ENCODE assay signal across 8 mouse cellular contexts in the genomic region with DNA sequence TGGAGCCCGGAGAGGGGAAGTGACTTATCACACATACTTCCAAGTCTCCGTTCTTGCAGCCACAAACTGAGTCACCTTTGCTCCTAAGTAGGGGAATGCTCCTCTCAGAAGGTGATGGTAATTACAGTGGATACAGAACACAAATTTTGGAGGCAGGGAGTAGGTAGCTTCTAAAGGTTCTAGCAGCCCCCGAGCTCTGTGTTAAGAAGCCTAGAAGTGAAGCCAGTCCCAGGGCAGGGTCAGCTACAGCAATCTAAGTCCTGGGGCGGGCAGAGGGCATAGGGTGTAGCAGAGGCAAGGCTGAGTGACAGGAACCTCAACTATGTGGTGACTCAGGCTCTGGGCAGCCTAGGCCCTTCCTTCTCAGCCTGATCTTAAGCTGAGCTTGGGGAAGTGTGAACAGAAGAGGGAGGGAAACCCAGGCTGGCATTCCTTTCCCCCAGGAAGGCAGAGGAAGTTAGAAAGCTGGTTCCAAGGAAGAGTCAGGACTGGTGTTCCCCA. TPM values are rescaled to one million over a fixed set of nuclear protein-coding genes. Genes with fewer than 3 reads are reported as not detected.
A peak's percentile ranks its signal among the peaks of the same experiment; 100 is the strongest.
DNase-seq lines count a peak whose midpoint lies in the region; ATAC-seq and TF ChIP-seq lines count a peak whose summit lies in the region.

No protein-coding gene starts in this region.

- H3K9ac ChIP-seq in CH12.LX (ENCODE audit: insufficient read depth, low read depth) = no peak overlapping the region
- no peak overlapping the region for H3K9ac ChIP-seq in lung, embryonic 16.5 days (ENCODE audit: low read length)

- DNase-seq in frontal cortex, postnatal 14 days (ENCODE audit: low spot score in 2 of 2) = no peak
- DNase-seq in CH12.LX (ENCODE audit: extremely low read depth) = no peak
- DNase-seq in left cerebral cortex, postnatal 36 days (ENCODE audit: low spot score in 2 of 2) = no peak
- DNase-seq in cerebellum, adult 2 months = no peak
- DNase-seq in kidney, postnatal 4 days = no peak

- H3K9me3 ChIP-seq in CH12.LX (replicated peaks; ENCODE audit: low read length) = no peaks in the 10 kb centered on the region
- H3K9me3 ChIP-seq in lung, embryonic 16.5 days (ENCODE audit: control insufficient read depth, low read length) = no peaks in the 10 kb centered on the region

- peaks cover under 1% of the 10 kb centered on the region for H3K27me3 ChIP-seq in CH12.LX (replicated peaks)
- no peaks in the 10 kb centered on the region for H3K27me3 ChIP-seq in lung, embryonic 16.5 days (ENCODE audit: control insufficient read depth, insufficient read depth, low read depth, low read length)
- H3K27me3 ChIP-seq in cerebellum, adult 2 months (ENCODE audit: control insufficient read depth, insufficient read depth, low read length) = no peaks in the 10 kb centered on the region

- ATAC-seq in frontal cortex, adult (ENCODE audit: low TSS enrichment) = peak; percentile 29; the same call in 1 of the 2 replicates
- peak; percentile 54 for ATAC-seq in granulocyte monocyte progenitor cell, adult 5-6 weeks (replicated peaks; ENCODE audit: poor library complexity, severe bottlenecking)
- peak; percentile 53 for ATAC-seq in lung, embryonic 16.5 days (ENCODE audit: low read depth)

- H3K27ac ChIP-seq in CH12.LX (ENCODE audit: insufficient read depth, low read depth) = 0 out of 2 replicates have a peak overlapping the region, but pooled peaks have one; percentile 28
- H3K27ac ChIP-seq in lung, embryonic 16.5 days (ENCODE audit: low read length) = peak overlapping the region; percentile 64
- H3K27ac ChIP-seq in cerebellum, adult 2 months (ENCODE audit: insufficient read depth, low read length) = no peak overlapping the region

- TF ChIP-seq RAD21 in CH12.LX (IDR thresholded peaks at IDR 0.05; ENCODE audit: low read depth, low read length) = no peak

- no peaks in the 10 kb centered on the region for H3K79me2 ChIP-seq in CH12.LX (replicated peaks; ENCODE audit: control insufficient read depth, extremely low read depth, insufficient read depth, poor library complexity, severe bottlenecking)

- dilution Hi-C loops in CH12.LX (cut with MboI; ENCODE audit: extremely low pct_ligation_motif_present, extremely low pct_unique_long_range_greater_than_20kb, low sequenced_read_pairs) = no loop called here

- 18% methylated on average over 4 of the region's 4 CpGs for WGBS in lung, embryonic 16.5 days
- 61% methylated on average over 4 of the region's 4 CpGs for WGBS in cerebellum, adult 2 months

- no peak for TF ChIP-seq EP300 in CH12.LX (IDR thresholded peaks at IDR 0.05; ENCODE audit: low read length)

- peaks cover 31 to 78% of the 10 kb centered on the region in 2 experiments for H3K4me1 ChIP-seq in CH12.LX (ENCODE audit: control insufficient read depth in 1 of 2, insufficient read depth in 2 of 2)
- H3K4me1 ChIP-seq in lung, embryonic 16.5 days (replicated peaks; ENCODE audit: control insufficient read depth, insufficient read depth, low read length) = peaks cover 49% of the 10 kb centered on the region
- H3K4me1 ChIP-seq in cerebellum, adult 2 months (ENCODE audit: control insufficient read depth, insufficient read depth, low read length) = no peaks in the 10 kb centered on the region; the same call in 1 of the 2 replicates

- no peak overlapping the region for H3K4me3 ChIP-seq in CH12.LX (replicated peaks in 1 of 3; ENCODE audit: low read depth in 2 of 3, low read length in 2 of 3, poor library complexity in 1 of 3)
- no peak overlapping the region for H3K4me3 ChIP-seq in lung, embryonic 16.5 days (ENCODE audit: low read length)
- no peak overlapping the region for H3K4me3 ChIP-seq in cerebellum, adult 2 months (replicated peaks; ENCODE audit: insufficient read depth, low read depth, low read length)

- TF ChIP-seq CTCF in CH12.LX (conservative IDR thresholded peaks at IDR 0.05 in 1 of 2, IDR thresholded peaks at IDR 0.05 in 1 of 2; ENCODE audit: low read depth in 2 of 2, low read length in 2 of 2) = no peak
- TF ChIP-seq CTCF in cerebellum, adult 2 months (IDR thresholded peaks at IDR 0.05; ENCODE audit: borderline replicate concordance, insufficient read depth, low read depth, low read length) = no peak

- H3K36me3 ChIP-seq in CH12.LX (replicated peaks in 1 of 2; ENCODE audit: control insufficient read depth in 1 of 2, insufficient read depth in 1 of 2, low read length in 1 of 2) = peaks cover 23 to 41% of the 10 kb centered on the region in 2 experiments
- peaks cover 14% of the 10 kb centered on the region for H3K36me3 ChIP-seq in lung, embryonic 16.5 days (ENCODE audit: control insufficient read depth, insufficient read depth, low read length)

- no peak overlapping the region for H3K4me2 ChIP-seq in CH12.LX (ENCODE audit: insufficient read depth, low read depth, poor library complexity, severe bottlenecking)
- no peak overlapping the region for H3K4me2 ChIP-seq in lung, embryonic 16.5 days (ENCODE audit: low read depth, low read length)

- in situ Hi-C loops in CH12.LX (cut with MboI; ENCODE audit: low pct_ligation_motif_present, low pct_unique_long_range_greater_than_20kb, low sequenced_read_pairs) = no loop called here

- intact Hi-C loops in left cerebral cortex, postnatal 36 days (cut with DNase I) = no loop called here

- TF ChIP-seq POLR2A in CH12.LX (IDR thresholded peaks at IDR 0.05; ENCODE audit: low read depth, low read length) = no peak
- no peak for TF ChIP-seq POLR2A in cerebellum, adult 2 months (IDR thresholded peaks at IDR 0.05; ENCODE audit: borderline replicate concordance, insufficient read depth, low read length)

TF ChIP-seq in CH12.LX, 34 proteins besides CTCF, POLR2A, EP300 and RAD21:
- TF ChIP-seq MEF2A (IDR thresholded peaks at IDR 0.05; ENCODE audit: borderline replicate concordance, low read depth, low read length) = no peak

RNA-seq across cellular contexts. Expression of a gene that starts 5.9 kb away (rescaled TPM):
- 15.3 and 21.7 TPM in 2 replicates for total RNA-seq in CH12.LX (2012; rRNA removed)
- 1.5 and 1.7 TPM in 2 replicates for total RNA-seq in CH12.LX (2014; rRNA removed)
- polyA plus RNA-seq in CH12.LX (2012; ENCODE audit: insufficient read length, low read depth) = 1.8 and 2.0 TPM in 2 replicates
- 5.8 and 12.1 TPM in 2 replicates for total RNA-seq in granulocyte monocyte progenitor cell, adult 5-6 weeks (2014; fragmentation: Nextera tagmentation)
- 14.1 and 14.8 TPM in 2 replicates for total RNA-seq in granulocyte monocyte progenitor cell, adult 5-6 weeks (2017)
- polyA plus RNA-seq in lung, embryonic 16.5 days (2015; fragmentation: Nextera tagmentation; extraction: Ambion mirVana) = 30.5 and 31.0 TPM in 2 replicates
- total RNA-seq in left cerebral cortex, postnatal 36 days (2021) = 10 to 100 TPM; 16.6 to 32.1 TPM
- 5.3 and 5.8 TPM in 2 replicates for polyA plus RNA-seq in cerebellum, adult 2 months (2012; rRNA removed)

RNA-seq across cellular contexts. Expression of a gene that starts 16.4 kb away (rescaled TPM):
- total RNA-seq in CH12.LX (2012; rRNA removed) (1,294 and 1,368 TPM in 2 replicates), CH12.LX (2014; rRNA removed) (1,172 and 1,266 TPM in 2 replicates)
- 1,511 and 1,695 TPM in 2 replicates for polyA plus RNA-seq in CH12.LX (2012; ENCODE audit: insufficient read length, low read depth)
- 1,036 and 1,157 TPM in 2 replicates for total RNA-seq in granulocyte monocyte progenitor cell, adult 5-6 weeks (2014; fragmentation: Nextera tagmentation)
- 748 and 899 TPM in 2 replicates for total RNA-seq in granulocyte monocyte progenitor cell, adult 5-6 weeks (2017)
- polyA plus RNA-seq in lung, embryonic 16.5 days (2015; fragmentation: Nextera tagmentation; extraction: Ambion mirVana) = 366 TPM in 2 replicates
- total RNA-seq in left cerebral cortex, postnatal 36 days (2021) = 100 to 1,000 TPM; 219 to 232 TPM
- polyA plus RNA-seq in cerebellum, adult 2 months (2012; rRNA removed) = 263 and 281 TPM in 2 replicates

RNA-seq across cellular contexts. Expression of a gene that starts 29.6 kb away (rescaled TPM):
- total RNA-seq in CH12.LX (2012; rRNA removed) = 47.7 and 49.1 TPM in 2 replicates
- total RNA-seq in CH12.LX (2014; rRNA removed) = 40.4 and 41.8 TPM in 2 replicates
- polyA plus RNA-seq in CH12.LX (2012; ENCODE audit: insufficient read length, low read depth) = 52.9 and 54.9 TPM in 2 replicates
- 17.8 and 28.9 TPM in 2 replicates for total RNA-seq in granulocyte monocyte progenitor cell, adult 5-6 weeks (2014; fragmentation: Nextera tagmentation)
- 14.5 and 21.8 TPM in 2 replicates for total RNA-seq in granulocyte monocyte progenitor cell, adult 5-6 weeks (2017)
- 27.5 and 28.9 TPM in 2 replicates for polyA plus RNA-seq in lung, embryonic 16.5 days (2015; fragmentation: Nextera tagmentation; extraction: Ambion mirVana)
- 10 to 100 TPM; 17.5 to 21.5 TPM for total RNA-seq in left cerebral cortex, postnatal 36 days (2021)
- polyA plus RNA-seq in cerebellum, adult 2 months (2012; rRNA removed) = 20.5 and 20.8 TPM in 2 replicates

RNA-seq across cellular contexts. Expression of a gene that starts 41.5 kb away (rescaled TPM):
- total RNA-seq in CH12.LX (2012; rRNA removed) = 131 and 158 TPM in 2 replicates
- total RNA-seq in CH12.LX (2014; rRNA removed) = 115 and 117 TPM in 2 replicates
- polyA plus RNA-seq in CH12.LX (2012; ENCODE audit: insufficient read length, low read depth) = 149 and 162 TPM in 2 replicates
- 115 and 125 TPM in 2 replicates for total RNA-seq in granulocyte monocyte progenitor cell, adult 5-6 weeks (2014; fragmentation: Nextera tagmentation)
- total RNA-seq in granulocyte monocyte progenitor cell, adult 5-6 weeks (2017) = 120 and 123 TPM in 2 replicates
- polyA plus RNA-seq in lung, embryonic 16.5 days (2015; fragmentation: Nextera tagmentation; extraction: Ambion mirVana) = 149 and 164 TPM in 2 replicates
- total RNA-seq in left cerebral cortex, postnatal 36 days (2021) = 10 to 100 TPM; 43.9 to 52.0 TPM
- polyA plus RNA-seq in cerebellum, adult 2 months (2012; rRNA removed) = 30.9 and 33.9 TPM in 2 replicates

RNA-seq across cellular contexts. Expression of a gene that starts 53.8 kb away (rescaled TPM):
- total RNA-seq in CH12.LX (2012; rRNA removed) (33.3 and 33.6 TPM in 2 replicates), CH12.LX (2014; rRNA removed) (18.7 and 20.4 TPM in 2 replicates)
- polyA plus RNA-seq in CH12.LX (2012; ENCODE audit: insufficient read length, low read depth) = 35.2 and 37.3 TPM in 2 replicates
- total RNA-seq in granulocyte monocyte progenitor cell, adult 5-6 weeks (2014; fragmentation: Nextera tagmentation) = 26.1 and 30.2 TPM in 2 replicates
- 27.4 and 31.3 TPM in 2 replicates for total RNA-seq in granulocyte monocyte progenitor cell, adult 5-6 weeks (2017)
- 31.0 and 32.2 TPM in 2 replicates for polyA plus RNA-seq in lung, embryonic 16.5 days (2015; fragmentation: Nextera tagmentation; extraction: Ambion mirVana)
- total RNA-seq in left cerebral cortex, postnatal 36 days (2021) = 10 to 100 TPM in 1 of 2 experiments, 1 to 10 TPM in 1; 9.6 to 12.6 TPM
- polyA plus RNA-seq in cerebellum, adult 2 months (2012; rRNA removed) = 40.2 and 45.0 TPM in 2 replicates
